In genomic region chr10:70521379-70521778, GRCm38 (mm10) we compare ENCODE assay signal across 10 mouse cellular contexts.
DNase-seq lines count a peak whose midpoint lies in the region; ATAC-seq and TF ChIP-seq lines count a peak whose summit lies in the region.
"Had no signal": no experiment of that assay in that cellular context is flagged by ENCODE, and none has a peak within 500 bp of the region (broad histone marks: within the 10 kb centered on the region; RNA-seq: fewer than 3 reads in every experiment).

No protein-coding gene starts in this region.

- 27% methylated on average over 5 of the region's 5 CpGs for WGBS in lung, embryonic 14.5 days
- WGBS in forebrain, embryonic 12.5 days = 17% methylated on average over 5 of the region's 5 CpGs
- WGBS in limb, embryonic 11.5 days = 21% methylated on average over 5 of the region's 5 CpGs

- H3K4me1 ChIP-seq in lung, embryonic 14.5 days (ENCODE audit: insufficient read depth) = peaks cover 6% of the 10 kb centered on the region; the same call in 1 of the 2 replicates
- peaks cover 27% of the 10 kb centered on the region for H3K4me1 ChIP-seq in forebrain, embryonic 12.5 days
- H3K4me1 ChIP-seq in limb, embryonic 11.5 days (ENCODE audit: control insufficient read depth, insufficient read depth, low read length) = peaks cover 4% of the 10 kb centered on the region; the same call in 1 of the 2 replicates
- H3K4me1 ChIP-seq: liver, embryonic 15.5 days had no signal

- DNase-seq in lung, embryonic 14.5 days = peak; percentile 50
- DNase-seq in lung, postnatal 14 days = no peak
- DNase-seq in limb, embryonic 11.5 days (ENCODE audit: low spot score) = peak; percentile 29
- peak; percentile 29 for DNase-seq in retina, embryonic 14.5 days (ENCODE audit: low spot score)
- no peak for DNase-seq in ovary, postnatal 10 days (ENCODE audit: low spot score)
- no peak for DNase-seq in cerebellum, adult 9-10 months

- H3K9ac ChIP-seq in lung, embryonic 14.5 days = no peak overlapping the region
- H3K9ac ChIP-seq in forebrain, embryonic 12.5 days = 0 out of 2 replicates have a peak overlapping the region, but pooled peaks have one; percentile 57
- H3K9ac ChIP-seq in limb, embryonic 11.5 days (ENCODE audit: low read length) = no peak overlapping the region; the same call in 1 of the 2 replicates
- H3K9ac ChIP-seq: liver, embryonic 15.5 days had no signal

- H3K4me2 ChIP-seq in lung, embryonic 14.5 days = peak overlapping the region; percentile 91
- H3K4me2 ChIP-seq in forebrain, embryonic 12.5 days = peak overlapping the region; percentile 77
- H3K4me2 ChIP-seq in limb, embryonic 11.5 days (ENCODE audit: low read depth, severe bottlenecking) = peak overlapping the region; percentile 57

- H3K9me3 ChIP-seq in lung, embryonic 14.5 days (ENCODE audit: low read depth, low read length) = no peaks in the 10 kb centered on the region
- no peaks in the 10 kb centered on the region for H3K9me3 ChIP-seq in forebrain, embryonic 12.5 days
- no peaks in the 10 kb centered on the region for H3K9me3 ChIP-seq in limb, embryonic 11.5 days (ENCODE audit: control insufficient read depth, low read length)
- H3K9me3 ChIP-seq: liver, embryonic 15.5 days had no signal

- H3K27ac ChIP-seq in lung, embryonic 14.5 days (ENCODE audit: low read depth) = no peak overlapping the region
- no peak overlapping the region for H3K27ac ChIP-seq in forebrain, embryonic 12.5 days
- H3K27ac ChIP-seq in limb, embryonic 11.5 days (replicated peaks; ENCODE audit: low read depth, low read length) = no peak overlapping the region
- H3K27ac ChIP-seq: liver, embryonic 15.5 days had no signal

- no peaks in the 10 kb centered on the region for H3K36me3 ChIP-seq in lung, embryonic 14.5 days (ENCODE audit: insufficient read depth)
- peaks cover 4% of the 10 kb centered on the region; the same call in 1 of the 2 replicates for H3K36me3 ChIP-seq in forebrain, embryonic 12.5 days (replicated peaks)
- H3K36me3 ChIP-seq in limb, embryonic 11.5 days (ENCODE audit: control insufficient read depth, insufficient read depth, low read length) = no peaks in the 10 kb centered on the region
- H3K36me3 ChIP-seq: liver, embryonic 15.5 days had no signal

- H3K27me3 ChIP-seq in lung, embryonic 14.5 days (ENCODE audit: insufficient read depth, low read length) = no peaks in the 10 kb centered on the region
- peaks cover 15% of the 10 kb centered on the region for H3K27me3 ChIP-seq in forebrain, embryonic 12.5 days
- H3K27me3 ChIP-seq in limb, embryonic 11.5 days (ENCODE audit: control insufficient read depth, insufficient read depth, low read length) = no peaks in the 10 kb centered on the region
- H3K27me3 ChIP-seq: Patski had no signal

- no peak for ATAC-seq in lung, embryonic 14.5 days (ENCODE audit: insufficient read depth)
- no peak for ATAC-seq in forebrain, embryonic 12.5 days (ENCODE audit: low FRiP score)
- ATAC-seq in limb, embryonic 11.5 days (ENCODE audit: insufficient number of reproducible peaks, low FRiP score, low TSS enrichment, low read depth) = no peak
- ATAC-seq in activated CD4-positive, CD25-positive, alpha-beta regulatory T cell, adult 4 months = no peak

- peak overlapping the region; percentile 43 for H3K4me3 ChIP-seq in lung, embryonic 14.5 days (ENCODE audit: low read depth, low read length)
- peak overlapping the region; percentile 46 for H3K4me3 ChIP-seq in forebrain, embryonic 12.5 days (replicated peaks)
- peak overlapping the region; percentile 32 for H3K4me3 ChIP-seq in limb, embryonic 11.5 days (ENCODE audit: low read depth, low read length)
- H3K4me3 ChIP-seq: liver, embryonic 15.5 days had no signal

- no peak for TF ChIP-seq CTCF in lung, embryonic 14.5 days (IDR thresholded peaks at IDR 0.05; ENCODE audit: low read depth)

Comparison
In these comparisons a context has a peak if more than half of its experiments do, and no peak if none do; other contexts are left out.
1. DNase-seq: peak in lung, embryonic 14.5 days (single experiment), limb, embryonic 11.5 days (single experiment) and retina, embryonic 14.5 days (single experiment); none in lung, postnatal 14 days (single experiment), ovary, postnatal 10 days (single experiment) and cerebellum, adult 9-10 months (single experiment).
2. Peak in every context shown above with its lines, with median percentiles within 50 percentile points of each other: H3K4me2 ChIP-seq and H3K4me3 ChIP-seq.